In the genomic region with DNA sequence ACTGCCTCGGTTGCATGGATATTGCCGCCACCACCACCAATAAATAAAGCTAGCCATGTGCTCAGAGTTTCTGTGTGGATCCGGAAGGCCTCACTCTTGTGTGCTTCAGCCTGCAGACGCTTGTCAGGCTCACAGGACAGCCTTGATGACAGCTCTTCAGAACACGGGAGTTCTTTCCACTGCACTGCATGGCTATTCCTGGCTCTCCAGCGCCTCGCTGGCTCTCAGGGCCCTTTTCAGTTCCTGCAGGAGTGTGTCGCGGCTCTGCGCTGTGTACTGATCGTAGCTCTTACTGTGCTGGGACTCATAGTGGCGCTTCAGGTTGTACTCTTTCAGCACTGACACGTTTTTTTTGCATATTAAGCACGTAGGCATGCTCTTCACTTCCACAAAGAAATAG, we compare ENCODE assay signal across 15 mouse cellular contexts.
"Had no signal": no experiment of that assay in that cellular context is flagged by ENCODE, and none has a peak within 500 bp of the region (broad histone marks: within the 10 kb centered on the region; RNA-seq: fewer than 3 reads in every experiment).

No protein-coding gene starts in this region.

- DNase-seq: kidney, postnatal 4 days; left cerebral cortex, postnatal 4 days; lung, adult 18-20 months; retina, postnatal 1 day; right cerebral cortex, postnatal 4 days; spleen, adult 18-20 months; thymus, adult 18-20 months; thymus, postnatal 14 days had no signal

- H3K27ac ChIP-seq: kidney, postnatal 0 days; layer of hippocampus, adult 2 months; limb, embryonic 13.5 days; liver, embryonic 14.5 days; midbrain, embryonic 12.5 days; neural tube, embryonic 13.5 days had no signal

- H3K4me1 ChIP-seq: limb, embryonic 13.5 days; midbrain, embryonic 12.5 days; neural tube, embryonic 13.5 days had no signal

- H3K27me3 ChIP-seq: limb, embryonic 13.5 days; midbrain, embryonic 12.5 days; neural tube, embryonic 13.5 days had no signal

- H3K9me3 ChIP-seq: limb, embryonic 13.5 days; midbrain, embryonic 12.5 days; neural tube, embryonic 13.5 days had no signal

- H3K9ac ChIP-seq: limb, embryonic 13.5 days; liver, embryonic 14.5 days; midbrain, embryonic 12.5 days; neural tube, embryonic 13.5 days had no signal

- H3K4me3 ChIP-seq: layer of hippocampus, adult 2 months; limb, embryonic 13.5 days; midbrain, embryonic 12.5 days; neural tube, embryonic 13.5 days had no signal

- ATAC-seq: midbrain, embryonic 16.5 days had no signal

- H3K4me2 ChIP-seq: limb, embryonic 13.5 days; midbrain, embryonic 12.5 days; neural tube, embryonic 13.5 days had no signal
